In genomic region chr3:69317251-69318125, GRCm38 (mm10) we compare ENCODE assay signal across 8 mouse cellular contexts. TPM values are rescaled to one million over a fixed set of nuclear protein-coding genes. Genes with fewer than 3 reads are reported as not detected.
DNase-seq lines count a peak whose midpoint lies in the region; ATAC-seq and TF ChIP-seq lines count a peak whose summit lies in the region.

No protein-coding gene starts in this region.

- no peaks in the 10 kb centered on the region for H3K36me3 ChIP-seq in hindbrain, embryonic 12.5 days
- no peaks in the 10 kb centered on the region for H3K36me3 ChIP-seq in liver, adult 2 months (ENCODE audit: control insufficient read depth, insufficient read depth, low read length)
- no peaks in the 10 kb centered on the region for H3K36me3 ChIP-seq in neural tube, embryonic 13.5 days

- peak overlapping the region; percentile 100 for H3K27ac ChIP-seq in layer of hippocampus, adult 2 months
- H3K27ac ChIP-seq in hindbrain, embryonic 12.5 days, result peak overlapping the region; percentile 92
- H3K27ac ChIP-seq in liver, adult 2 months (replicated peaks; ENCODE audit: insufficient read depth, low read depth, low read length), result peak overlapping the region; percentile 49
- peak overlapping the region; percentile 92 for H3K27ac ChIP-seq in neural tube, embryonic 13.5 days (replicated peaks)

- H3K4me2 ChIP-seq in hindbrain, embryonic 12.5 days (replicated peaks), result peak overlapping the region; percentile 95
- H3K4me2 ChIP-seq in neural tube, embryonic 13.5 days, result peak overlapping the region; percentile 100

- no peaks in the 10 kb centered on the region for H3K9me3 ChIP-seq in hindbrain, embryonic 12.5 days (replicated peaks)
- H3K9me3 ChIP-seq in neural tube, embryonic 13.5 days, result no peaks in the 10 kb centered on the region

- TF ChIP-seq POLR2A in liver, adult 2 months (IDR thresholded peaks at IDR 0.05; ENCODE audit: extremely low read depth, insufficient read depth, low read length), result no peak

- H3K79me2 ChIP-seq in liver, adult 2 months (ENCODE audit: control insufficient read depth, insufficient read depth, low read length), result no peaks in the 10 kb centered on the region

- H3K27me3 ChIP-seq in hindbrain, embryonic 12.5 days, result no peaks in the 10 kb centered on the region
- no peaks in the 10 kb centered on the region for H3K27me3 ChIP-seq in liver, adult 2 months (ENCODE audit: control insufficient read depth, insufficient read depth, low read length)
- H3K27me3 ChIP-seq in neural tube, embryonic 13.5 days, result no peaks in the 10 kb centered on the region

- ATAC-seq in erythroid progenitor cell, adult 5-6 weeks (replicated peaks; ENCODE audit: low FRiP score, poor library complexity, severe bottlenecking), result 0 out of 2 replicates have a peak, but pooled peaks have one; percentile 7
- peak; percentile 70 for ATAC-seq in hindbrain, embryonic 12.5 days (ENCODE audit: low FRiP score)
- peak; percentile 67 for ATAC-seq in neural tube, embryonic 13.5 days (ENCODE audit: low read depth)

- TF ChIP-seq CTCF in layer of hippocampus, adult 2 months (conservative IDR thresholded peaks at IDR 0.05), result no peak
- TF ChIP-seq CTCF in liver, adult 2 months (IDR thresholded peaks at IDR 0.05; ENCODE audit: low read depth, low read length), result no peak

- peak overlapping the region; percentile 88 for H3K9ac ChIP-seq in hindbrain, embryonic 12.5 days
- H3K9ac ChIP-seq in liver, adult 2 months (ENCODE audit: low read depth, low read length), result peak overlapping the region; percentile 78
- H3K9ac ChIP-seq in neural tube, embryonic 13.5 days, result peak overlapping the region; percentile 92

- peak overlapping the region; percentile 94 for H3K4me3 ChIP-seq in layer of hippocampus, adult 2 months
- peak overlapping the region; percentile 76 for H3K4me3 ChIP-seq in hindbrain, embryonic 12.5 days
- H3K4me3 ChIP-seq in liver, adult 2 months (ENCODE audit: insufficient read depth, low read depth, low read length), result peak overlapping the region; percentile 70
- H3K4me3 ChIP-seq in neural tube, embryonic 13.5 days, result peak overlapping the region; percentile 87

- DNase-seq in layer of hippocampus, adult 2 months (ENCODE audit: low spot score in 2 of 2), result peak; percentile 2 to 40
- no peak for DNase-seq in layer of hippocampus, postnatal 25 days (ENCODE audit: extremely low spot score in 1 of 2, low spot score in 1 of 2)
- peak; percentile 20 for DNase-seq in adrenal gland, postnatal 10 days
- DNase-seq in liver, adult 2 months (ENCODE audit: extremely low read depth, low read depth, low spot score), result peak; percentile 56
- DNase-seq in ovary, postnatal 36 days (ENCODE audit: low spot score), result no peak

- H3K4me1 ChIP-seq in hindbrain, embryonic 12.5 days, result peaks cover 32% of the 10 kb centered on the region
- H3K4me1 ChIP-seq in liver, adult 2 months (ENCODE audit: control insufficient read depth, insufficient read depth, low read length), result peaks cover 13% of the 10 kb centered on the region
- peaks cover 43% of the 10 kb centered on the region for H3K4me1 ChIP-seq in neural tube, embryonic 13.5 days (replicated peaks)

- WGBS in hindbrain, embryonic 12.5 days, result under 1% methylated on average over 72 of the region's 73 CpGs
- 1% methylated on average over 73 of the region's 73 CpGs for WGBS in liver, adult 2 months
- under 1% methylated on average over 73 of the region's 73 CpGs for WGBS in neural tube, embryonic 13.5 days

RNA-seq across cellular contexts. Expression of gene Ppm1l, which starts 0.8 kb away (rescaled TPM):
- 10 to 100 TPM; 49.7 to 51.1 TPM for total RNA-seq in layer of hippocampus, adult 2 months (2021)
- 10 to 100 TPM; 45.9 to 55.1 TPM for total RNA-seq in layer of hippocampus, postnatal 25 days (2021)
- 10 to 100 TPM; 11.1 to 13.0 TPM for total RNA-seq in adrenal gland, postnatal 10 days (2021)
- 27.2 and 28.5 TPM in 2 replicates for total RNA-seq in erythroid progenitor cell, adult 5-6 weeks (2015; ENCODE audit: low replicate concordance)
- total RNA-seq in erythroid progenitor cell, adult 5-6 weeks (2017; ENCODE audit: low replicate concordance), result 29.4 and 32.6 TPM in 2 replicates
- polyA plus RNA-seq in hindbrain, embryonic 12.5 days (2016; fragmentation: Nextera tagmentation; extraction: Ambion mirVana), result 23.3 and 26.9 TPM in 2 replicates
- total RNA-seq in liver, adult 2 months (2014; rRNA removed), result 3.3 and 4.4 TPM in 2 replicates
- 1.9 and 2.4 TPM in 2 replicates for polyA plus RNA-seq in liver, adult 2 months (2012; rRNA removed)
- polyA plus RNA-seq in neural tube, embryonic 13.5 days (2015; fragmentation: Nextera tagmentation; extraction: Ambion mirVana), result 22.1 and 24.9 TPM in 2 replicates

Comparison
In these comparisons a context has a peak if more than half of its experiments do, and no peak if none do; other contexts are left out.
1. DNase-seq: peak in layer of hippocampus, adult 2 months (2 of 2), adrenal gland, postnatal 10 days (single experiment) and liver, adult 2 months (single experiment); none in layer of hippocampus, postnatal 25 days (0 of 2) and ovary, postnatal 36 days (single experiment).
2. H3K27ac ChIP-seq: peak in every context shown above with its lines; median percentile 100 in layer of hippocampus, adult 2 months; 92 in hindbrain, embryonic 12.5 days; 92 in neural tube, embryonic 13.5 days; 49 in liver, adult 2 months.
3. ATAC-seq: peak in every context shown above with its lines; median percentile 70 in hindbrain, embryonic 12.5 days; 67 in neural tube, embryonic 13.5 days; 7 in erythroid progenitor cell, adult 5-6 weeks.
4. Peak in every context shown above with its lines, with median percentiles within 50 percentile points of each other: H3K4me3 ChIP-seq and H3K9ac ChIP-seq.